Mouse (Mus musculus) cerebellum, postnatal 14 days (tissue): ENCODE measurements around the gene Tmem132c.

Experiments
- DNase-seq, 2 experiments: peaks; one replicate each; pipeline ENCODE4 v3.0.0; 2021; ENCODE audit warnings: mixed read lengths in 2 of 2

The Tmem132c gene

DNA sequence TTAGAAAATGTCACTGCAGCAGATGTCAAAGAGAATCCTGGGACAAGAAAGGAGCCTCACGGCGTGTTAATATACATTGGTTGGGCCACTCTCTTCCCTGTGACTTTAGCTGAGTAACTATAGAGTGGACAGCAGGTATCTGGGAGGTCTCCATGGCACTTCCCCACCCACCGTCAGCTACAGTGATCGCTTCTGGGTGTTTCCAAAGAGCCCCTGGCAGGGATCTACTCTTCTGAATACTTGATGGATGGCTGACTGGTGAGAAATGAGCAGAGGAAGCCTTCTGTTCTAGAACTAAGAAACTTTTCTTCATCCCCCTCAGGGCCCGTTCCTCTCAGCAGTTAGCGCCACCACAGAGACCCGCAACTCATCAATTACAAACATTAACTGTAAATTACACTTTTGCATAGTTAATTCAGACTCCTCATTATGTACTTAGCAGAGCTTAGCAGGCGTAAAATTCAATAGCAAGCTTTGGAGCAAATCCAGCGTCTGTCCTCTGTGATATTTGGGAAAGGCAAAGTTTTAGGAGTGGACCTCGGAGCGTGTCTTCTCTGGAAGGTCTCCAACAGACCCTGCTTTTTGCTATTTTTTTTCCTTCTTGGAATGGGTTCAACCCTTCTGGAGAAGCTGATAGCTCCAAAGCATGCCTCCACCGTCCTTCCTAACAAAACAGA lies 257.7 kb downstream of the Tmem132c start:
- DNase-seq, result no peak

GRCm38 (mm10) chr5:127502838-127503237 lies 261.2 kb downstream of the Tmem132c start:
- no peak for DNase-seq

DNA sequence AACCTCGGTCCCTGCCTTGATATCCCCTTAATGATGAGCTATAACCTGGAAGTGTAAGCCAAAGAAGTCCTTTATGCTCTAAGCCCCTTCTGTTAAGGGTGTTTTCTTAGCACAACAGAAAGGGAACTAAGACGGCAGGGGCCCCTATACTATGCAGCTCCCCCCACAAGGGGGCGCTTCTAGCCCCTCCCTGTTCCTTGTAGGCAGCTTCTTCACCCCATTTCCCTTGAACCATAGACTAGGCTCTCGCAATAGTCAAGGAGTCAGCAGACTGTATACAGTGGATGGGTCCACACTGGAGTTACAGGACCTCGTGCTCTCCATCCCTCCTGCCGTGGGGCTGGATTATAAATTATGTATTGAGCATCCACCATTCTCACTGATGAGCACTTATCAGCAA lies 264.1 kb downstream of the Tmem132c start:
- no peak for DNase-seq

DNA sequence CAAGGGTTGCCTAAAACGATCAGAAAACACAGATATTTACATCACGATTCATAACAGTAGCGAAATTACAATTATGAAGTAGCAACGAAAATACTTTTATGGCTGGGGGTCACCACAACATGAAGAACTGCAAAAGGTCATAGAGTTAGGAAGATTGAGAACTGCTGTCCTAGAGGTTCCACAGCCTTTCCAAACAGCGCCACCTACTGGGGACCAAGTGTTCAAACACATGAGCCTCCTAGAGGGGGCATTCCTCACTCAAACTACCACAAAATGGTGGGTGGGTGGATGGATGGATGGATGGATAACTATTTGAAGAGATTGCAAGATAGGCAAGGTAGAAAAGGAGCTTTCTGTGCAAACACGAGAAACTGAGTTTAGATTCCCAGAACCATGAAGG lies 270.0 kb downstream of the Tmem132c start:
- DNase-seq, result peak; percentile 31 to 50

- DNase-seq, result peak; percentile 29 to 40
These were observed 274.4 kb downstream of the Tmem132c start for GRCm38 (mm10) chr5:127515960-127516359.

DNA sequence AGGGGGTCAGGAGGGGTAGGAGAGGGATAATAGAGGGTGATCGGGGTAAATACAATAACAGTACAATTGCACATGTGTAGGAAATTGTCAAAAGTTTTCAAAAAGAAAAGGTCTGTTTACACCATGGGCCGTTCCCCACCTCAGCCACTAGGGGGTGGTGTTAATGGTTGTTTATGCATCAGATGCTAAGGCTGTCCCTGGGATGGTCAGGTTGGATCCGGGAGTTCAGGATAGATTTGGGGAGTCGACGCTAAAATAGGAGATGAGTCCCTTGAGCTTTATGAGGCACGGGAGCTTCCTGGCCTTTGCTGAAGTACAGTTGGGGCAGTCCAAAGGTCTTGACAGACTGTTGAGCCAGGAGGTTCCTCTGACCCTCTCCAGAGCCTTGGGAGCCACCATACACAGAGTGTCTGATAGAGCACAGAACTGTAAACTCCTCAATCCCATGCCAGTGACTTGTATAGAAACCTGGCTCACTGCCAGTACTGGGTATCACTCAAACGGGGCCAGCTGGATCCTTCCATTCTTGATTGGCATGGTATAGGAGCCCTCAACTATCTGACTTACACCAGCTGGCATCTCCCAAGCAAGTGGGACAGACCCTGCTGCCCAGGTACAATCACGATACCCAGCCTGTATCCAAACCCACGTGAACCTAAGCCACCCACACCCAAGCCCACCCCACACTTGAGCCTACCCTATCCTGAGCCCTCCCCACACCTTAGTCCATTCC lies 281.3 kb downstream of the Tmem132c start:
- DNase-seq, result peak; percentile 68 to 73

DNA sequence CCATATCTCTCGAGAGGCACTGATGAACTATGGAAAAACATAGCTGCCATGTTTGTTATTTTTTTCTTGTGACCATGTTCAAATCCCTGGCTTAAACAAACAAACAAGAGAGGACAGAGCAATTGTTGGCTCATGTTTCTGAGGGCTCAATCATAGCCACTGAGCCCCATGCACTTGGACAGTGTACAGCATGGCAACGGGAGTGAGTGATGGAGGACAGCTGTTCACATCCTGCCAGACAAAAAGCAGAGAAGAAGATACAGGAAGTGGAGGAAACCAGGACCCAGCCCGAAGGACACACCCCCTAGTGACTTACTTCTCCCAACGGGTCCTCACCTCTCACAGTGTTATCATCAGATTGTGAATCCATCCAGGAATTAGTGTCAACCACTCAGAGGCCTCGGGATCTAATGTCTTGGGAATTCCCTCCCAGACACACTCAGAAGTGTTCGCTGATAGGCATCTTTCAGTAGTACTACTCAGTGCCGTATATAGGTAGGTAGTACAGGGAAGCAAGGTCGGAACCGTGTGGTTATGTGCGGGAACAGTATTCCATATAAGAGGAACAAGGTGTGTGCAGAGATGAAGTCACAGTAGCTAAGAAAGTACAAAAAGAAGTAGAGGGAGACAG lies 285.9 kb downstream of the Tmem132c start:
- no peak for DNase-seq

DNA sequence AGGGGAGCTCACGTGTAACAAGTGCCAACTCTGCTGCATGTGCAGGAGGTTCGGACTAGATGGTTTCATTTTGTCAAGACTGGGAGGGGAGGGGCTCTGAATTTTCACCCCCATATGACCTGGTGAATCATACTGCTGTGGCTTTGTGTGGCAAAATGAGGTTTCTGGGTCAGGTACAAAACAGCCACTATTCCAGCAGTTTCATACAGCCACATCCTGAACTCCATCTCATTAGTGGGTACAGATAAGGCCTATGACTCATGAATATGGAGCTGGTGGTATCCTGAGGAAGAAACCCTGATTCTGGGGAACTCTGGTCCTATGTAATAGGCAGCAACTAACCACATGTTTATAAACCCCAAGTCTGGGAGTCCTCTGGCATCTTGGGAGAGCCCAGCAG lies 295.9 kb downstream of the Tmem132c start:
- no peak for DNase-seq

GRCm38 (mm10) chr5:127546585-127546991 lies 305.0 kb downstream of the Tmem132c start:
- peak; percentile 91 to 93 for DNase-seq

GRCm38 (mm10) chr5:127548136-127548535 lies 306.5 kb downstream of the Tmem132c start:
- DNase-seq, result peak; percentile 21 to 45

DNA sequence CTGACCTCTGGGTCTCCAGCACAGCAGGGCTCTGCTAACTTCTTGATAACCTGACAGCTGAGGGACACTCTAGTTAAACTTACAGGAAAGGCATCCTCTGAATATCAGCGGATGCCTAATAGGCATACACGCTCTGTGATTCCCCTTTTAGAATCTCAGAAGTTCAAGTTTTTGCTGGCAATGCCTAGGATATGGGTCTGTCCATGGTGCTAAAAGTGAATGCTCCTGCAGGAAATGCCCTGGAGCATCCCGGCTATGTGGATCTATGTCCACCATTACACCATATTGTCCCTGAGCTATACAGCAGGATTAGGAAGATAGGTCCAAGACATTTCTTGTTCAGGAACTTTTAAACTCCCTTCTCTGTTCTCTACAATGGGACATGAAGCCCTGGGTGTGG lies 319.5 kb downstream of the Tmem132c start:
- DNase-seq, result no peak

DNA sequence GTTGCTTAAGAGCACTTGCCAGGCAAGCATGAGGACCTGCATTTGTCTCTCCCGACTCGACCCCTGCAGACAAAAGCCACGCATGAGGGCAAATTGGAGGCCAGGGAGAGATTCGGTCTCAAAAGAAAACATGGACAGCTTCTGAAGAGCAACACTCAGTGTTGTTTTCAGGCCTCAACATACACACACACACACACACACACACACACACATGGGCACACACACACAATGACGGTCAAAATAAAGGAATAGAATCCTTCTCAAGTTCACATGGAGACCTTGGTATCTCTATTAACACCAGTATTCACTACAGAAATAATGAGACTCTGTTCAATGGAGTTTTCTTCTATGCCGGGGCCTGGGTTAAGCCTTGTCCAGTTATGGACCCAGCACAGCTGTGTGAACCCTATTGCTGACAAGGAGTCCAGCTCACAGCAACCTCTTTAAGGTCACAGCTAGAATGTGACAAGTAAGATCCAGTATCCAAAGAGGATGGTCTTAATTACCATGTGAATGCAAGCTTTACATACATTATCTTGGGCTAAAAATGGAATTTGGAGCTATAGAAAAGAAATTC lies 325.6 kb downstream of the Tmem132c start:
- DNase-seq, result no peak

DNA sequence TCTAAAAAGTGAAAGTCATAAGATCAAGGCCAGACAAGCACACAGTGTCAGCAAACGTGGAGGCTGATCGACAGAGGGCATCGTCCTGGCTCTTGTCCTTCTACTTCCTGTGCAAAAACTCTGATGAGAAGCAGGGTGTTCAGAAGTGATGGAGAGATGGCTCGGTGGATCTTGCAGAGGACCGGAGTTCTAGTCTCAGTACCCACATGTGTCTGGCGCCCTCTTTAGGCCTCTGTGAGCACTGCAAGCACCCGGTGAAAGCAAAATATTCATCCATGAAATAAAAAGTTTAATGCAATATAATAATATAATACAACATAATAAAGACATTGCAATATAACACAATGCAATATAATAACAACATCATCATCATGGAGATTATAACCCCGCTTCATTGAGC lies 335.8 kb downstream of the Tmem132c start:
- peak; percentile 64 to 73 for DNase-seq

DNA sequence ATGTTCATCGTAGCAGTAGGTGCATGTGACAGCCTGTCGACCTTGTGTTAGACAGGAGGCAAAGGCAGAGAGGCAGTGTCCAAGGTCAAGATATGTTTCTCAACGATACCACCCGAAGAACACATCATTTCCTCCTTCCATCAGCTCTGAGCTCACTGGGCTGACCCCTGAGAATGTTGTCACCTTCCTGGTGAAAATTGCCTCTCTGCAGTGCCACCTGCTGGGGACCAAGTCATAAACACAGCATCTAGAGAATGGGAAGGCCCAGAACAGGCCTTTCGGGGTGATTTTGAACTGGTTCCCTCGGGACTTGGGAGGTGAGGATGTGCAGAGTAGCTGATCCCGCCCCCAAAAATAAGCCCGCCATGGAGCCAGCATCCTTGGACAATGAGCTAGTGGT lies 342.1 kb downstream of the Tmem132c start:
- DNase-seq, result peak; percentile 39 to 48

GRCm38 (mm10) chr5:127587854-127588253 lies 346.2 kb downstream of the Tmem132c start:
- DNase-seq, result no peak

DNA sequence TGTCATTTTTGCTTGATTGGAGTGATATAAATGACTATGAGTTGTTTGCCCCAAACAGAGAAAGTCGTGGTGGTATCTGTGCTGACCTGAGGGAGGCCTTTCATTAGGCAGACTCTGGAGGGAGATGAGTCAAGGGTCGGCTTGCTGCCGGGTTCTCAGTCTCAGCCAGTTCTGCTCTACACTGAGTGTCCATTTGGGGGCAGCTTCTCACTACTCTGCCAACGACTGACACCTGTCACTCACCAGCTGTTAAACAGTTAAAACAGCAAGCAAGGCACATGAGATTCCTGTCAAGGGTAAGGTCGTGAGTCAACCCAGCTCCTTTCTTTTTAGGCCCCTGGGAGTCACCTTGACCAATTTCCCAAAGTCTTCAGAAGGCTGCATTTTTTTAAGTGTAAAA lies 350.8 kb downstream of the Tmem132c start:
- DNase-seq, result no peak

DNA sequence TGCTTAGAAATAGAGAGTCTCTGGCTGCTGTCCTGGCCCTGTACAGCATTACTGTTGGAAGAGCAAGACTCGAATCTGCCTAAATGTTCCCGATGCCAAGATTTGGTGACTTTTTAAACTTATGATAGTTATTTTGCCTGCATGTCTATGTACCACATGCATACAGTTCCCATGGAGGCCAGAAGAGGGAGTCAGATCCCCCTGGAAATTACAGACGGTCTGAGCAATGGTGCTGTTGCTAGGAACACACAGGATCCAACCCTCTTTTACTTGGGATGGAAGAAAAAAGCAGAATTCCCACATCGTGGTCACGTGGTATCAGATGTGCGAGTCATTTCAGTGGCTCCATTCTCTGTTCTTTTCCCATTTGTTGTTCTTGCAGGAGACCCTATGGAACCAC lies 351.2 kb downstream of the Tmem132c start:
- DNase-seq, result peak; percentile 39 to 66

DNA sequence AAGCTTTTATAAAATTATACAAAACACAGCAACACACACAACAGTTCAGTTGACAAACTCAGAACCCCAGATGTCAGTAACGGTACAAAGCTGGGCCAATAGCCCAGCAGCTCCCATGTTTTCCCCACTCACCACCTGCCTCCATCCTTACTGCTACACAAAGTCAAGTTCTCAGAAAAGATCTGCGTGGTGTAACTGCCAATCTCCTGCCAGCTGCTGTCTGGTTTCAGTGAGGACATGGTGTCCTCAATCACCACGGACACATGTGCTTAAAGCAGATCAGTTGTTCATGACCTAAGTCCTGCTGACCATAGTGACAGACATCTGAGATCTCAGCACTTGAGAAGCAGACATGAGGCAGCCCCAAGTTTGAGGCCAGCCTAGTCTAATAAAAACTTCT lies 354.1 kb downstream of the Tmem132c start:
- DNase-seq, result no peak

DNA sequence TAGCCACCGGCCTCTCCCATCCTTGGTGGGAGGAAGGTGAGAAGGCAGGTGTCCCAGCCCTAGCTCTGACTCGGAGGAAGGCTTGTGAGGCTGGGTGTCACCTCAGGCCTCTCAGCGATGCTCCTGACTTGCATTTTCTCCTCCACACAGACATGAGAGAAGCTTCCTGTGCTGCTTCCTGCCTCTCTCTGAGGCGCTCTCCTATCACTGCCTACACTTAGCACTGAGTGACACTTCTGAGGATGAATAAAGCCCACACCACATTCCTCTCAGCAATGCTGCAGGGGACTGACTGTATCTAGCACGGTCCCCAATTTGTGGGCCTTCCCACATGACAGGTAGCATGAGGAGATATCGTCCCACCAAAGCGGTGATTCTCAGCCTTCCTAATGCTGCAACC lies 355.3 kb downstream of the Tmem132c start:
- no peak for DNase-seq

- DNase-seq, result no peak
These were observed 361.4 kb downstream of the Tmem132c start for GRCm38 (mm10) chr5:127602996-127603395.

DNA sequence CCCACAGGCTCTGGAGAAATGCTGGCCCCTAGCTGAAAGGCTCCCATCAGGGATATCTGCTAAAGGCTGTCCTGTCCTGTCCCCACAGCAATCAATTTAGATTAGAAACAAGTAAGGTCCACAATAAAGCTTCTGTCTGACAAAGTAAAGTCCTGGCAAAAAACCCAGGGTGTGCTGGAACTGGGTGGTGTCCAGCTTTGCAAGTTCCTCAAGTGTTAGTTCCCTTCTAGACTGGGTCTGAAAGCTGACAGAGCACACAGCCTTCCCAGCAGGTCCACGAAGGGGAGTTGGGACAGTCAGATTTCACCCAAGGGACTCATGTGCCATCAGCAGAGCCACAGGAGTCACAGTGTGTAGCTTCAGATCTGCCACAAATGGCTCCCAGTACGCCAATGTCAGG lies 365.9 kb downstream of the Tmem132c start:
- DNase-seq, result no peak

- no peak for DNase-seq
These were observed 367.6 kb downstream of the Tmem132c start for GRCm38 (mm10) chr5:127609191-127609714.

- peak; percentile 51 to 56 for DNase-seq
These were observed 369.3 kb downstream of the Tmem132c start for GRCm38 (mm10) chr5:127610787-127611509.
